Mouse (Mus musculus) liver, postnatal 0 days (tissue): ENCODE results near the gene Tex12. TPM values are rescaled to one million over a fixed set of nuclear protein-coding genes. Genes with fewer than 3 reads are reported as not detected.
A peak's percentile ranks its signal among the peaks of the same experiment; 100 is the strongest.

Experiments
- ATAC-seq: fragments of 200-750 bp; cut with Nextera tagmentation; 2 replicates; pipeline ENCODE4 v1.8.0; 2017; ENCODE audit warnings: mild to moderate bottlenecking, moderate library complexity
- DNase-seq: peaks from one replicate; pipeline ENCODE4 v3.0.0-alpha.2; 2016
- H3K27ac ChIP-seq: fragments of 300-500 bp; sonication (generic); 2 replicates; pipeline ENCODE4 v1.5.1; 2014; ENCODE audit warnings: antibody characterized with exemption, moderate library complexity, mild to moderate bottlenecking, low read depth
- H3K27me3 ChIP-seq: fragments of 300-500 bp; sonication (generic); 2 replicates; pipeline ENCODE4 v1.6.1; 2014; ENCODE audit warnings: low read length, control low read depth, mixed read lengths; ENCODE audit not compliant: insufficient read depth
- H3K36me3 ChIP-seq: fragments of 300-500 bp; sonication (generic); replicated peaks from 2 replicates; pipeline ENCODE4 v1.6.1; 2014; ENCODE audit warnings: mild to moderate bottlenecking, control low read depth, low read length, moderate library complexity, mixed read lengths; ENCODE audit not compliant: insufficient read depth
- H3K4me1 ChIP-seq: fragments of 300-500 bp; sonication (generic); 2 replicates; pipeline ENCODE4 v1.6.1; 2014; ENCODE audit warnings: antibody characterized with exemption, mild to moderate bottlenecking, control low read depth; ENCODE audit not compliant: insufficient read depth
- H3K4me2 ChIP-seq: fragments of 300-500 bp; sonication (generic); 2 replicates; pipeline ENCODE4 v1.6.1; 2014; ENCODE audit warnings: low read depth, mild to moderate bottlenecking, low read length, moderate library complexity, mixed read lengths
- H3K4me3 ChIP-seq: fragments of 300-500 bp; sonication (generic); 2 replicates; pipeline ENCODE4 v1.5.1; 2014; ENCODE audit warnings: low read depth, low read length
- H3K9ac ChIP-seq: fragments of 300-500 bp; sonication (generic); replicated peaks from 2 replicates; pipeline ENCODE4 v1.6.1; 2014; ENCODE audit warnings: mild to moderate bottlenecking, moderate library complexity
- H3K9me3 ChIP-seq: fragments of 300-500 bp; sonication (generic); 2 replicates; pipeline ENCODE4 v1.6.1; 2016; ENCODE audit warnings: mild to moderate bottlenecking, control low read depth, low read length, mixed read lengths
- CTCF ChIP-seq: sonication (generic); IDR thresholded peaks from 2 replicates; pipeline ENCODE4 v1.5.1; 2016; ENCODE audit warnings: antibody characterized with exemption, low read depth
- EP300 ChIP-seq: IDR thresholded peaks from 2 replicates; pipeline ENCODE4 v1.6.1; 2016; ENCODE audit warnings: antibody characterized with exemption, low read depth, mild to moderate bottlenecking
- WGBS: fragments of 180-500 bp; shearing (Covaris S2); extraction: QIAGEN DNeasy Blood & Tissue Kit; methylation state at CpG from one replicate; pipeline ENCODE4 v1.1.7; 2014; ENCODE audit not compliant: insufficient replicate concordance; 5-methylcytosine and 5-hydroxymethylcytosine counted together
- polyA plus RNA-seq: library from polyadenylated mRNA; unstranded; fragments of >200 nt; fragmentation: Nextera tagmentation; extraction: Ambion mirVana; gene quantifications from 2 replicates; pipeline ENCODE4 v1.2.1, GENCODE M21; 2015

Gene Tex12
- polyA plus RNA-seq, 1 experiment from 2014 or later = not detected

DNA sequence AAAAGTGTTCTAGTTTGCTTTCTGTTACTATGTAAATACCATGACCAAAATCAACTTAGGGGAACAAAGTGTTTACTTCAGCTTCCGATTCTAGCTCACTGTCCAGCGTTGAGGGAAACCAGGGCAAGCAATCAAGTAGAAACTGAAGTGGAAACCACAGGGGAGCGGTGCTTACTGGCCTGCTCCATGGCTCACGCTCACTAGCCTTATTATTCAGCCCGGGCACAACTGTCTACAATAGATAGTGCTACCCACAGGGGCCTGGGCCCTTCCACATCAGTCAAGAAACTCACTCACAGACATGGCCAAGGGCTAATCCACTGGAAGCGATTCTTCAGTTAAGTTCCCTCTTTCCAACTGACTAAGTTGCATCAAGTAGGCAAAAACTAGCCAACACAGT is 40.4 kb upstream of the Tex12 start:
- Histone ChIP-seq H3K4me2 (peak overlapping the region; percentile 92), H3K4me1 (peaks cover 27% of the 10 kb centered on the region), H3K4me3 (peak overlapping the region; percentile 92), H3K27ac (peak overlapping the region; percentile 86), H3K27me3 (no peaks in the 10 kb centered on the region), H3K36me3 (peaks cover 40% of the 10 kb centered on the region), H3K9ac (no peak overlapping the region; the same call in 1 of the 2 replicates), H3K9me3 (no peaks in the 10 kb centered on the region)
- WGBS = 22% methylated on average over 6 of the region's 6 CpGs
- DNase-seq (peak; percentile 25), ATAC-seq (no peak)
- TF ChIP-seq CTCF (no peak), EP300 (no peak)

DNA sequence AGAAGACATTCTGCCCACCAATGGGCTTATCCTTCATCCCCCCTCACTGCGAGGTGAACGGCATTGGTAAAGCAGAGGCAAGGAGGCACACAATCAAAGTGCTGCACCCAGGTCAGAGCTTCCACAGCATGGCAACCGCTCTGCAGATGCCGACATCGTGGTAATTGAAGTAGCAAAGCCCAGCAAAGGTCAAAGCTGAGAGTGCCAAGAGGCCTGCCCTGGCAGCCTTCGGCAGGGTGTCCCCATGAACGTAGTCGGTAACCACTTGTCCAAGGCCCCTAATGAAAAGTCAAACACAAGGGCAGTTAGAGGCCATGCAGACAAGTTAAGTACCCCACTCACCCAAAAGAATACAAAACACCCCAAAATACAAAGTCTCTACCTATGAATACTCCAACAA is 35.8 kb upstream of the Tex12 start:
- Histone ChIP-seq H3K4me2 (no peak overlapping the region), H3K36me3 (peaks cover 50% of the 10 kb centered on the region), H3K9ac (no peak overlapping the region), H3K4me3 (no peak overlapping the region), H3K27me3 (no peaks in the 10 kb centered on the region), H3K27ac (no peak overlapping the region), H3K4me1 (peaks cover 12% of the 10 kb centered on the region), H3K9me3 (no peaks in the 10 kb centered on the region)
- 90% methylated on average over 8 of the region's 8 CpGs for WGBS
- ATAC-seq = no peak
- TF ChIP-seq EP300 (no peak), CTCF (no peak)
- DNase-seq = no peak

DNA sequence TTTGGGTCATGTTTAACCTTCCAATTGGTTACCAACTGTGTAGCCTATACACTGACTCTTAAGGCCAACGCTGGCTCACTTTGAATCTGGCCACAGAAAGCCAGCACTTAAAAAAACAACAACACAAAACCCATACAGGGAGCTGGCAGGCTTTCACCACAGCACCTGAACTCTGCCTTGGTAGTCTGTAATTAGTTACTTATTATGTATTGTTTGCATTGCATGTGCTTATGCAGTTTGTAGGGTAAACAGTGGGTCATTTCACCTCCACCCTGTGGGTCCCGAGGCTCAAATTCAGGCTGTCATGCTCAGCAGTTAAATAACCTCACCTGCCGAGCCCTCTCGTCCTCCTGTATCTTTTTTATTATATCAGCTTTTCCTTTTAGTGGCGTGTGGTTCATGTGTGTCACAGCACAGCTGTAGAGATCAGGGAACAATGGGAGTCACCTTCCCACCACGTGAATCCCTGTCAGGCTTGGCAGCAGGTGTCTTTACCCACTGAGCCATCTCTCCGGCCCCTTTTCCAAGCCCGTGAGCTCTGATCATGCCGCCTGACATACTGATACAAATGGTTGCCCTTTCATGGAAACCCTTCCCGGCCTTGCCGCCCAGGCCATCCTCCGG is 33.8 kb upstream of the Tex12 start:
- Histone ChIP-seq H3K9ac (no peak overlapping the region), H3K4me2 (no peak overlapping the region), H3K4me3 (no peak overlapping the region), H3K4me1 (peaks cover 10% of the 10 kb centered on the region), H3K36me3 (peaks cover 45% of the 10 kb centered on the region), H3K27me3 (no peaks in the 10 kb centered on the region), H3K9me3 (no peaks in the 10 kb centered on the region), H3K27ac (peak overlapping the region; percentile 75)
- WGBS = 61% methylated on average over 12 of the region's 12 CpGs
- no peak for TF ChIP-seq CTCF
- 0 out of 2 replicates have a peak, but pooled peaks have one; percentile 12 for TF ChIP-seq EP300
- DNase-seq (peak; percentile 34), ATAC-seq (peak; percentile 91)

DNA sequence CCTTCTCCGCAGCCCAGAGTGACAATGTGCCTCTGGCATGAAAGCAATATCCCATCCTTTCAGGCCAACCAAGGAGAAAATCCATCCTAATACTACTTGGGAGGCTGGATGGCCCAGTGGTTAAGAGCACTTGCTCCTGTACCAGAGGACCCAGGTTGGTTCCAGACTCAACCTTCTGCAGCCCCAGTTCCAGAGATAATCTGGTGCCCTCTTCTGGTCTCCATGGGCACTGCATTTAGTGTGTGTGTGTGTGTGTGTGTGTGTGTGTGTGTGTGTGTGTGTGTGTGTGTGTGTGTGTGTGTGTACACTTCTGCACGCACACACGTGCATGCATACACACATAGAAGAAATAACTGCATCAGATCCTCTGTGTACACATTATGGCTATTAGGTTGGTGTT is 32.4 kb upstream of the Tex12 start:
- Histone ChIP-seq H3K4me3 (no peak overlapping the region), H3K4me2 (no peak overlapping the region), H3K36me3 (peaks cover 34% of the 10 kb centered on the region), H3K9ac (no peak overlapping the region), H3K9me3 (no peaks in the 10 kb centered on the region), H3K27me3 (no peaks in the 10 kb centered on the region), H3K27ac (no peak overlapping the region), H3K4me1 (peaks cover 10% of the 10 kb centered on the region)
- DNase-seq = peak; percentile 66
- WGBS = 71% methylated on average over 3 of the region's 3 CpGs
- TF ChIP-seq EP300 (no peak), CTCF (peak; percentile 82)
- 0 out of 2 replicates have a peak, but pooled peaks have one; percentile 12 for ATAC-seq

DNA sequence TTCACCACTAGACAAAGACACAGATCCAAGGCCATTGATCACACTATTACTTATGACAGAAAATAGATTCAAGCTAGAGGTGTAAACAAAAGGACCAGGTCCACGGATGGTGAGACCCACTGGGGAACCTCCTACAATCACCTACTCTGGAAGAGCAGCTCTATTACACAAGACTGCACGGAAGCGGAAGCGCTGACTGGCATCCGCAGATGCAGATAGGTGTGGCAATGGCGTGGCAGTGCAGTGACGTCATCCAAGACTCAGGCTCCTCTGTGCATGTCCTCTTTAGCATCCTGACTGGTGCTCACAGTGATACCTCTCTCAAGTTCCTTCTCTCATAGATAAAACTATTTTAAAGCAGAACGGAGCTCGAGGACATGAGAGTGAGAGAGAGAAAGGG is 31.8 kb upstream of the Tex12 start:
- peak; percentile 55 for DNase-seq
- no peak for TF ChIP-seq CTCF
- TF ChIP-seq EP300 = no peak
- WGBS = 76% methylated on average over 9 of the region's 9 CpGs

DNA sequence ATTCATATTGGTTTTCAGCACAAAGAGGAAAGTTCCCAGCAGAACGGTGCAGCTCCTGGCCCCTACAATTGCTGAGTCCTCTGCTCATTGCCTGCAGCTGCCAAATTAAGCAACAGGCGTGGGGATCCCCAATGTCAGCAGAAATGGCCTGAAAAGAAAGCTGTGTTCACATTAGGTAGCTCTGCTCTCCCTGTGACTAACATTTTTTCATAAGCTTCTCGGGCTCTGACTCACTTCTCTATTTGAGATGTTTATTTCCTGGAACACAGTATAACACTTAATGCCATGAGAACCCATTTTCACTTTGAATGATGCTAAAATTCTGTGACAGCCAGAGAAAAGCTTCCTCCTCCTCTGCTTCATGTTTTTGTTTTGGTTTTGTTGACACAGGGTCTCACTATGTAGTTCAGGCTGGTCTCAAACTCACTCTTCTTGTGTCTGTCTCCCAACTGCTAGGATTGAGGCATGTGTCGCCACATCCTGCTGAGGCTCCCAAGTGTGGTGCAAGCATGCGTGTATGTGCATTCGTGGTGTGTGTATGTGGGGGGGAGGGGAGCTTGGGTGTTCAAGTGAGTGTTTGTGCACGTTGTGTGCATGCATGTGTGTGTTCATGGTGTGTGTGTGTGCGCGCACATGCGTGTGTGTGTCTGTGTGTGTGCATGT is 29.9 kb upstream of the Tex12 start:
- 52% methylated on average over 10 of the region's 10 CpGs for WGBS
- H3K27me3 ChIP-seq = no peaks in the 10 kb centered on the region
- H3K4me2 ChIP-seq = no peak overlapping the region
- no peak overlapping the region for H3K4me3 ChIP-seq
- DNase-seq (peak; percentile 37), ATAC-seq (no peak)
- TF ChIP-seq CTCF = no peak
- no peak for TF ChIP-seq EP300
- H3K36me3 ChIP-seq = peaks cover 9% of the 10 kb centered on the region
- peaks cover 13% of the 10 kb centered on the region for H3K4me1 ChIP-seq
- no peaks in the 10 kb centered on the region for H3K9me3 ChIP-seq
- H3K9ac ChIP-seq = no peak overlapping the region; the same call in 1 of the 2 replicates
- H3K27ac ChIP-seq = peak overlapping the region; percentile 67

More for the DNA sequence above, 31.8 kb upstream of the Tex12 start:
- H3K36me3 ChIP-seq = peaks cover 28% of the 10 kb centered on the region
- no peak for ATAC-seq
- H3K9me3 ChIP-seq = no peaks in the 10 kb centered on the region
- no peaks in the 10 kb centered on the region for H3K27me3 ChIP-seq
- H3K4me1 ChIP-seq = peaks cover 10% of the 10 kb centered on the region
- H3K27ac ChIP-seq = peak overlapping the region; percentile 67
- H3K4me3 ChIP-seq = no peak overlapping the region
- no peak overlapping the region for H3K4me2 ChIP-seq
- no peak overlapping the region for H3K9ac ChIP-seq
